Comparison of ENCODE assay signal across 10 mouse cellular contexts in the genomic region with DNA sequence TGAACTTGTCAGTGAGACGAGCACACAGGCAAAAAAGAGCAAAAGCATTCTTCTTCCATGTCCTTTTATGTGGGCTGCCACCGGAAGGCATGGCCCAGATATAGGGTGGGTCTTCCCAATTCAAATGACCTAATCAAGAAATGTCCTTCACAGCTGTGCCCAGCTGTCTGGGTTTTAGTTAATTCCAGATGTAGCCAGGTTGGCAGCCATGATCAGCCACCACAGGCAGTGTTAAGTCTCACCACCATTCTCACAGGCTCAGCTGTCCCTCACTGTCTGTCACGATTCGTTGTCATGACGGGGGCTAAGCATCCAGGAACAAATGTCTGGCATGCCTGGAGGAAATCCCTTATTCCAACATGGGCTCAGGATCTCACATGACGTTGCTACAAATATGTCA.
"Had no signal": no experiment of that assay in that cellular context is flagged by ENCODE, and none has a peak within 500 bp of the region (broad histone marks: within the 10 kb centered on the region; RNA-seq: fewer than 3 reads in every experiment).

No protein-coding gene starts in this region.

- ATAC-seq: midbrain, embryonic 13.5 days had no signal

- DNase-seq: kidney, postnatal 25 days; lung, adult 2 months; lung, postnatal 14 days; thymus, postnatal 4 days had no signal

- H3K4me1 ChIP-seq: liver, embryonic 15.5 days; midbrain, embryonic 13.5 days; neural tube, embryonic 15.5 days had no signal

- H3K4me3 ChIP-seq: left cerebral cortex, adult 2 months; liver, embryonic 15.5 days; midbrain, embryonic 13.5 days; neural tube, embryonic 15.5 days had no signal

- H3K27me3 ChIP-seq: liver, embryonic 15.5 days; midbrain, embryonic 13.5 days; neural tube, embryonic 15.5 days had no signal

- H3K4me2 ChIP-seq: liver, embryonic 11.5 days; liver, embryonic 15.5 days; midbrain, embryonic 13.5 days; neural tube, embryonic 15.5 days had no signal

- H3K27ac ChIP-seq: left cerebral cortex, adult 2 months; liver, embryonic 15.5 days; midbrain, embryonic 13.5 days; neural tube, embryonic 15.5 days; stomach, postnatal 0 days had no signal

- H3K9me3 ChIP-seq: liver, embryonic 15.5 days; midbrain, embryonic 13.5 days; neural tube, embryonic 15.5 days had no signal

- H3K9ac ChIP-seq: liver, embryonic 15.5 days; midbrain, embryonic 13.5 days; neural tube, embryonic 15.5 days had no signal

- H3K36me3 ChIP-seq: liver, embryonic 15.5 days; midbrain, embryonic 13.5 days; neural tube, embryonic 15.5 days had no signal
